Mouse (Mus musculus): ENCODE data around the gene Hdac5. TPM values are rescaled to one million over a fixed set of nuclear protein-coding genes. Genes with fewer than 3 reads are reported as not detected.

The Hdac5 gene
- total RNA-seq, 2 experiments from 2014 or later: 9.9 to 36.9 TPM

DNA sequence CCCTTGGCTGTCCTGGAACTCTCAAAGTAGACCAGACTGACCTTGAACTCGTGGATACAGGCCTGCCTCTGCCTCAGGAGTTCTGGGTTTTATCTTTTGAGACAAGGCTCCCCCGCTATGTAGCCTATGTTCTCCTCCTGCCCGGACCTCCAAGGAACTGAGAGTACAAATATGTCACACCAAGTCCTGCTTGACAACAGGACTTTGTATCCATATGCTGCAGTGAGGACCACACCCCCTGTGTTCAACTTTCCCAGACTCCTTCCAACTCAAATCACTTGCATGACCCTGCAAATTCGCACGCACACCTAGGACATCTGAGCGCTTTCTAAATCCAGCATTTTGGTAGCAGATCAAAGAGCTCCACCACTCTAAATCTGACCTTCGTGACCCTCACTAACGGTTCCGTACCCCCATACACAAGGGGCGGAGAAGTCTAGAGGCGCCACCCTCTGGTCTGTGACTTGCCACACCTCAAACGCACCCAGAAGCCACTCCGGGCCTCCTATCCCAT is 85.0 kb downstream of the Hdac5 start:
- no peak for ATAC-seq (replicated peaks; ENCODE audit: low FRiP score, poor library complexity, severe bottlenecking)

Other genes starting within 250 kb of the Hdac5 start
- gene Cfap97d1, start 245.9 kb downstream of the Hdac5 start, total RNA-seq (2015; ENCODE audit: low replicate concordance): not detected in 2 replicates
- gene Cfap97d1, start 245.9 kb downstream of the Hdac5 start, total RNA-seq (2017; ENCODE audit: low replicate concordance): not detected in 2 replicates
- 0.42 and 3.2 TPM in 2 replicates for gene Dusp3, start 243.2 kb downstream of the Hdac5 start, total RNA-seq (2015; ENCODE audit: low replicate concordance)
- gene Dusp3, start 243.2 kb downstream of the Hdac5 start, total RNA-seq (2017; ENCODE audit: low replicate concordance): 1.6 and 2.7 TPM in 2 replicates
- not detected in 2 replicates for gene Mpp3, start 201.7 kb downstream of the Hdac5 start, total RNA-seq (2015; ENCODE audit: low replicate concordance)
- not detected in 2 replicates for gene Mpp3, start 201.7 kb downstream of the Hdac5 start, total RNA-seq (2017; ENCODE audit: low replicate concordance)
- gene Cd300lg, start 188.7 kb downstream of the Hdac5 start, total RNA-seq (2015; ENCODE audit: low replicate concordance): 0.42 and 3.6 TPM in 2 replicates
- 0.23 and 0.64 TPM in 2 replicates for gene Cd300lg, start 188.7 kb downstream of the Hdac5 start, total RNA-seq (2017; ENCODE audit: low replicate concordance)
- 37.5 and 39.0 TPM in 2 replicates for gene Mpp2, start 141.7 kb downstream of the Hdac5 start, total RNA-seq (2015; ENCODE audit: low replicate concordance)
- 32.9 and 39.0 TPM in 2 replicates for gene Mpp2, start 141.7 kb downstream of the Hdac5 start, total RNA-seq (2017; ENCODE audit: low replicate concordance)
- gene Ppy, start 128.8 kb downstream of the Hdac5 start, total RNA-seq (2015; ENCODE audit: low replicate concordance): not detected in 2 replicates
- not detected in 2 replicates for gene Ppy, start 128.8 kb downstream of the Hdac5 start, total RNA-seq (2017; ENCODE audit: low replicate concordance)
- gene Pyy, start 122.3 kb downstream of the Hdac5 start, total RNA-seq (2015; ENCODE audit: low replicate concordance): not detected in 2 replicates
- gene Pyy, start 122.3 kb downstream of the Hdac5 start, total RNA-seq (2017; ENCODE audit: low replicate concordance): not detected in 2 replicates
- 3.8 TPM in 1 of 2 replicates, not detected in the other for gene Nags, start 84.7 kb downstream of the Hdac5 start, total RNA-seq (2015; ENCODE audit: low replicate concordance)
- gene Nags, start 84.7 kb downstream of the Hdac5 start, total RNA-seq (2017; ENCODE audit: low replicate concordance): not detected in 2 replicates
- 1.1 and 1.3 TPM in 2 replicates for gene Tmem101, start 73.8 kb downstream of the Hdac5 start, total RNA-seq (2015; ENCODE audit: low replicate concordance)
- 2.9 and 5.1 TPM in 2 replicates for gene Tmem101, start 73.8 kb downstream of the Hdac5 start, total RNA-seq (2017; ENCODE audit: low replicate concordance)
- 60.8 and 82.5 TPM in 2 replicates for gene Lsm12, start 44.9 kb downstream of the Hdac5 start, total RNA-seq (2015; ENCODE audit: low replicate concordance)
- 28.0 and 39.7 TPM in 2 replicates for gene Lsm12, start 44.9 kb downstream of the Hdac5 start, total RNA-seq (2017; ENCODE audit: low replicate concordance)
- 4.0 and 14.3 TPM in 2 replicates for gene G6pc3, start 40.5 kb downstream of the Hdac5 start, total RNA-seq (2015; ENCODE audit: low replicate concordance)
- 4.4 and 8.6 TPM in 2 replicates for gene G6pc3, start 40.5 kb downstream of the Hdac5 start, total RNA-seq (2017; ENCODE audit: low replicate concordance)
- gene BC030867, start 18.7 kb upstream of the Hdac5 start, total RNA-seq (2015; ENCODE audit: low replicate concordance): 26.7 and 30.2 TPM in 2 replicates
- 14.4 and 14.5 TPM in 2 replicates for gene BC030867, start 18.7 kb upstream of the Hdac5 start, total RNA-seq (2017; ENCODE audit: low replicate concordance)
- not detected in 2 replicates for gene Asb16, start 38.6 kb upstream of the Hdac5 start, total RNA-seq (2015; ENCODE audit: low replicate concordance)
- gene Asb16, start 38.6 kb upstream of the Hdac5 start, total RNA-seq (2017; ENCODE audit: low replicate concordance): not detected in 2 replicates
- 46.1 and 52.6 TPM in 2 replicates for gene Tmub2, start 54.8 kb upstream of the Hdac5 start, total RNA-seq (2015; ENCODE audit: low replicate concordance)
- 36.9 and 43.5 TPM in 2 replicates for gene Tmub2, start 54.8 kb upstream of the Hdac5 start, total RNA-seq (2017; ENCODE audit: low replicate concordance)
- 14.3 and 22.0 TPM in 2 replicates for gene Atxn7l3, start 66.5 kb upstream of the Hdac5 start, total RNA-seq (2015; ENCODE audit: low replicate concordance)
- 9.8 and 16.8 TPM in 2 replicates for gene Atxn7l3, start 66.5 kb upstream of the Hdac5 start, total RNA-seq (2017; ENCODE audit: low replicate concordance)
- 77.5 and 82.2 TPM in 2 replicates for gene Ubtf, start 89.6 kb upstream of the Hdac5 start, total RNA-seq (2015; ENCODE audit: low replicate concordance)
- 281 and 468 TPM in 2 replicates for gene Ubtf, start 89.6 kb upstream of the Hdac5 start, total RNA-seq (2017; ENCODE audit: low replicate concordance)
- 5,198 and 5,361 TPM in 2 replicates for gene Slc4a1, start 136.0 kb upstream of the Hdac5 start, total RNA-seq (2015; ENCODE audit: low replicate concordance)
- gene Slc4a1, start 136.0 kb upstream of the Hdac5 start, total RNA-seq (2017; ENCODE audit: low replicate concordance): 5,184 and 5,388 TPM in 2 replicates
- not detected in 2 replicates for gene Rundc3a, start 163.2 kb upstream of the Hdac5 start, total RNA-seq (2015; ENCODE audit: low replicate concordance)
- not detected in 2 replicates for gene Rundc3a, start 163.2 kb upstream of the Hdac5 start, total RNA-seq (2017; ENCODE audit: low replicate concordance)
- 211 and 271 TPM in 2 replicates for gene Slc25a39, start 177.8 kb upstream of the Hdac5 start, total RNA-seq (2015; ENCODE audit: low replicate concordance)
- 78.9 and 80.8 TPM in 2 replicates for gene Slc25a39, start 177.8 kb upstream of the Hdac5 start, total RNA-seq (2017; ENCODE audit: low replicate concordance)
- gene Grn, start 200.1 kb upstream of the Hdac5 start, total RNA-seq (2015; ENCODE audit: low replicate concordance): 90.1 and 125 TPM in 2 replicates
- gene Grn, start 200.1 kb upstream of the Hdac5 start, total RNA-seq (2017; ENCODE audit: low replicate concordance): 38.5 and 49.9 TPM in 2 replicates
- not detected in 2 replicates for gene Fam171a2, start 217.5 kb upstream of the Hdac5 start, total RNA-seq (2015; ENCODE audit: low replicate concordance)
- not detected in 2 replicates for gene Fam171a2, start 217.5 kb upstream of the Hdac5 start, total RNA-seq (2017; ENCODE audit: low replicate concordance)
- gene Itga2b, start 240.0 kb upstream of the Hdac5 start, total RNA-seq (2015; ENCODE audit: low replicate concordance): 4.2 and 15.9 TPM in 2 replicates
- 20.4 and 34.3 TPM in 2 replicates for gene Itga2b, start 240.0 kb upstream of the Hdac5 start, total RNA-seq (2017; ENCODE audit: low replicate concordance)

Data from erythroid progenitor cell, adult 5-6 weeks (primary cell).